Mouse (Mus musculus): ENCODE data around the gene 1810055G02Rik. TPM values are rescaled to one million over a fixed set of nuclear protein-coding genes. Genes with fewer than 3 reads are reported as not detected.

Gene 1810055G02Rik
- total RNA-seq (2022) = 1 to 10 TPM; 5.5 to 8.2 (median 6.5) TPM

- peak; percentile 98 for DNase-seq (ENCODE audit: low spot score)
Observed at GRCm38 (mm10) chr19:3708078-3709012, at the start of gene 1810055G02Rik. TSS of gene 1810055G02Rik (plus strand) at chr19:3708293.

GRCm38 (mm10) chr19:3665510-3665909 lies 42.6 kb upstream of the 1810055G02Rik start:
- DNase-seq (ENCODE audit: low spot score) = no peak

GRCm38 (mm10) chr19:3666632-3667031 lies 41.5 kb upstream of the 1810055G02Rik start:
- DNase-seq (ENCODE audit: low spot score) = no peak

- no peak for DNase-seq (ENCODE audit: low spot score)
Observed at GRCm38 (mm10) chr19:3667155-3667895, 40.8 kb upstream of the 1810055G02Rik start.

GRCm38 (mm10) chr19:3667979-3668378 lies 40.1 kb upstream of the 1810055G02Rik start:
- no peak for DNase-seq (ENCODE audit: low spot score)

- DNase-seq (ENCODE audit: low spot score) = no peak
Observed at GRCm38 (mm10) chr19:3668551-3668950, 39.5 kb upstream of the 1810055G02Rik start.

- peak; percentile 75 for DNase-seq (ENCODE audit: low spot score)
Observed at GRCm38 (mm10) chr19:3669100-3669499, 39.0 kb upstream of the 1810055G02Rik start.

- no peak for DNase-seq (ENCODE audit: low spot score)
Observed at GRCm38 (mm10) chr19:3673149-3673548, 34.9 kb upstream of the 1810055G02Rik start.

- DNase-seq (ENCODE audit: low spot score) = peak; percentile 74
Observed at GRCm38 (mm10) chr19:3674122-3674855, 33.8 kb upstream of the 1810055G02Rik start.

GRCm38 (mm10) chr19:3680732-3681131 lies 27.4 kb upstream of the 1810055G02Rik start:
- peak; percentile 33 for DNase-seq (ENCODE audit: low spot score)

GRCm38 (mm10) chr19:3681310-3681934 lies 26.7 kb upstream of the 1810055G02Rik start:
- DNase-seq (ENCODE audit: low spot score) = peak; percentile 90

GRCm38 (mm10) chr19:3684414-3684813 lies 23.7 kb upstream of the 1810055G02Rik start:
- DNase-seq (ENCODE audit: low spot score) = no peak

- peak; percentile 27 for DNase-seq (ENCODE audit: low spot score)
Observed at GRCm38 (mm10) chr19:3684957-3685580, 23.0 kb upstream of the 1810055G02Rik start.

- peak; percentile 28 for DNase-seq (ENCODE audit: low spot score)
Observed at GRCm38 (mm10) chr19:3685611-3686214, 22.4 kb upstream of the 1810055G02Rik start.

- DNase-seq (ENCODE audit: low spot score) = peak; percentile 59
Observed at GRCm38 (mm10) chr19:3686215-3686894, 21.7 kb upstream of the 1810055G02Rik start, which contains the start of gene Lrp5. TSS of gene Lrp5 (minus strand) at chr19:3686564.

- peak; percentile 33 for DNase-seq (ENCODE audit: low spot score)
Observed at GRCm38 (mm10) chr19:3687676-3688171, 20.4 kb upstream of the 1810055G02Rik start.

- no peak for DNase-seq (ENCODE audit: low spot score)
Observed at GRCm38 (mm10) chr19:3691337-3691736, 16.8 kb upstream of the 1810055G02Rik start.

- no peak for DNase-seq (ENCODE audit: low spot score)
Observed at GRCm38 (mm10) chr19:3692414-3693145, 15.5 kb upstream of the 1810055G02Rik start.

GRCm38 (mm10) chr19:3694476-3694875 lies 13.6 kb upstream of the 1810055G02Rik start:
- DNase-seq (ENCODE audit: low spot score) = no peak
